Mouse (Mus musculus) left cerebral cortex, postnatal 4 days (tissue): ENCODE measurements around the gene Prss58. TPM values are rescaled to one million over a fixed set of nuclear protein-coding genes. Genes with fewer than 3 reads are reported as not detected.

ENCODE experiments used
- DNase-seq: peaks from one replicate; pipeline ENCODE4 v3.0.0-alpha.2; 2022
- intact Hi-C: fragments of 180-260 bp; cut with DNase I; formaldehyde crosslinking; loops from one replicate; pipeline ENCODE4 v1.15.1; 2025
- total RNA-seq, 2 experiments: library from RNA; stranded (reverse); gene quantifications; 2 replicates each; pipeline ENCODE4 v1.2.3; 2021

Prss58 gene
- total RNA-seq, result not detected

DNA sequence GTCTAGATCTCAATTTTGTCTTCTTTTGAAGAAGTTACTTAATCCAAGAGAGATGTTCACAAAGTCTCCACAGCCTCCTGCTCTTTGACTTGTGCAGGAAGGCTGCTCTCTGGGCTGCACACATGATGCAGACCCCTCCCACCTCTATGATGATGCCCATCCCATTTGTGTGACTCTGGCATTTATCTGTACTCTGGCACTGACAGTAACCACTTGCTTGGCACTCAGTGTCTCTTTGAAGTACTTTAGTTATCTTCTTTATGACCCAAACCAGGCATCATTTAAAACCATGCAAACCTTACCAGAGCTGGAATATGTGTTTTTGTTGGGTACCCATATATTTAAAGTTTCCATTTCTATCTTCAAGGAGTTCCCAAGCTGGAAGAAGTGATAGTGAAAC is at the start of gene Prss58:
Gene Prss58 (minus strand): TSS at position 101 of the 400 bp plus-strand sequence.
- intact Hi-C loops, result no loop called here
- DNase-seq, result no peak

DNA sequence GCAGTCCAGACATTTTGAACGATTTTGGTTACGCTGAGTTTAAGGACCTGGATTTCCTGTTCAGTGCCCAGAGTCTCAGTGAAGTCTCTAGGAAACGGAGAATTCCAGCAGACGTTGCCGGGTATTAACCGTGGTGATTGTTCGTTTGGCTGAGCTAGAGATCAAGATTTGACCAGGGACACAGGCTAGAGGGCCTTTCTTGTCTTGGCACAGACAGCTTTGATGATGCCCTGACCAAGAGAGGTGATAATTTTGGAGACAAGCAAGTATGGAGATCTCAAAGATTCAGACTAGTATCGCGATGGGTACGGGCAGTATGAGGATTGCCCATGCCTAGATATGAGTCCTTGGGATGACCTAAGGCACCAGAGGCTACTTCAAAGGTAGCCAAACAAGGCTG is 40.3 kb upstream of the Prss58 start, which contains the start of gene 1700074P13Rik:
Gene 1700074P13Rik (minus strand): TSS at position 101 of the 400 bp plus-strand sequence.
- intact Hi-C loops, result no loop called here
- DNase-seq, result no peak

DNA sequence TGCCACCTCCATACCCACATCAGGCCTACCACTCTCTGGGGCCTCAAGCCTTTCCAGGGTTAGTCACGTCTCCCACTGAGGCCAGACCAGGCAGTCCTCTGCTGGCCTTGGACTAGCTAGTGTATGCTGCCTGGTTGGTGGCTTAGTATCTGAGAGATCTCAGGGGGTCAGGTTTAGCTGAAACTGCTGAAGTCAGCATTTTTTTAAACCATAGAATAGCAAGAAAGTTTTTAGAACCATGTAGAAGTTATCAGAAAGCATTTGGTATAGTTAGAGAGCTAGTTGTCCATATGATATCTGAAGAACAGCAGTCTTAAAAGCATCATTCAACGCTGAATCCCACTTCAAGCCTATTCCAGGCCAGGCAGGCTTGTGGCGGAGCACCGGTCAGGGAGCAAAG is 19.8 kb upstream of the Prss58 start:
- intact Hi-C loops, result no loop called here
- DNase-seq, result no peak

DNA sequence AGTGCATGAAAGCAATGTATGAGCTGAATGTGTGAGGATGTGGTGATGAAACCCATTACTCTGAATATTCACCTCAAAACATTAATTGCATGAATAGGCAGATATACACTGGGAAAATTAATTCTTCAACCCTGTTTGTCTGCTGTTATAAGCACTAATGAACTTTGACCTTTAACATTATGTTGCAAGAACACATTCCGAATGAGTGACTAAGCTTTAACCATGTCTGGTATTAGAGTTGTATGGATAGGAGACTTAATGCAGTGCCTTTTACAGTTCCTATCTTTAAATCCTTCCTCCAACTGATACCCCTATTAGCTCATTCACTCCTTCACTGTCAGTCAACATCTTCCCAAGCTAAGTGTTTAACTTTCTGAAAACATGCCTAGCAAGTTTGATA is 5.5 kb downstream of the Prss58 start:
- intact Hi-C loops, result no loop called here
- no peak for DNase-seq

DNA sequence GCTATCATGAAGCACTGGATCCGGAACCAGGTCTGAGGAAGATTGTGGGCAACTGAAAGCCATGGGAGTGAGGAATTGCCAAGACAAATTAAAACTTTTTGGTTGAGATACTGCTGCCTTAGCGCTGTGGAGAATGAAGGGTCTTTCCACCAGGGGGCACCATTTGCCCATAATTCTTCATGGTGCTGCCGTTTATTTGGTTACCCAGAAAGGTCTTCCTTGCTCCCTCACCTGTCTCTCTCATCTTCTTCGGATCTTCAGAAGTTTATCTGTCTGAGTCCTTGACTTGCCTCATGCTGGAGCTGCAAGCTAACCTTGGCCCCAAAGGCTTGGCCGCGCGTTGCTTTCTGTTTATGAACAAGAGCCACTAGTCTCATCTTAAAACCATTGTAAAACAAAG is 6.6 kb downstream of the Prss58 start:
- DNase-seq, result peak; percentile 5
- intact Hi-C loops, result no loop called here

DNA sequence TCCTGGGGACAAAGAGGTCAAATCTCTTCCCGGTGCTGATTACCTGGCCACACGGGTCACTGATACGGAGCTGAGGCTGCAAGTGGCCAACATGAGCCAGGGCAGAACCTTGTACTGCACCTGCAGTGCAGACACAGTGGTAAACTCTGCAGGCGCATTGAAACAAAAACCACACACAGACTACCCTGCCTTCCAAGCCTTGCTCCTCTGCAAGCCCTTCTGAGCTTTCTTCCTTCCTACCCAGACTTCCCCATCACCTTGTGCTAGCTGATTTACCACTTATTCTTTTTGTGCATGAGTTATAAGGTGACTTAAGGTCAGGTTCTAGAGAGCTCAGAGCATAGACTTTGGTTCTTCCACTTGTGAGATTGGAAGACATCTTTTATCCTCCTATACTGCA is 8.4 kb downstream of the Prss58 start:
- intact Hi-C loops, result no loop called here
- no peak for DNase-seq

DNA sequence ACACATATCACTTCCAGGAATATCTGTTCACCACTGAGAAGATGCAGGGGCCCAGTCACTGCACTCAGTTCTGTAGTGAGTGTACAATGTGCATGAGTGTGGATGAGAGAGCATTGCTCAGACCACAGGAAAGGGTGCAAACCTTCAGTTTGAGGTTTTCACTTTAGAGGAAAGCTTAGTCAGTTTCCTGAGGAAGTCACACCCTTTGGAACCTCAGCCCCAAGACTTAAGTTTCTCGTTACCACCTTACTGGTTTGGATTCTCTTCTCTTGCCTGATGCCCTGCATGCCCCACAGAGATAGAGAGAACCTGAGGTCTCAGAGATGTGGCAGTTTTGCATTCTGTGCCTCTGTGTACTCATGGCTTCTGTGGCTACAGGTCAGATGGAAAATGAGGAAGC is 9.2 kb downstream of the Prss58 start:
- DNase-seq, result no peak
- intact Hi-C loops, result no loop called here

DNA sequence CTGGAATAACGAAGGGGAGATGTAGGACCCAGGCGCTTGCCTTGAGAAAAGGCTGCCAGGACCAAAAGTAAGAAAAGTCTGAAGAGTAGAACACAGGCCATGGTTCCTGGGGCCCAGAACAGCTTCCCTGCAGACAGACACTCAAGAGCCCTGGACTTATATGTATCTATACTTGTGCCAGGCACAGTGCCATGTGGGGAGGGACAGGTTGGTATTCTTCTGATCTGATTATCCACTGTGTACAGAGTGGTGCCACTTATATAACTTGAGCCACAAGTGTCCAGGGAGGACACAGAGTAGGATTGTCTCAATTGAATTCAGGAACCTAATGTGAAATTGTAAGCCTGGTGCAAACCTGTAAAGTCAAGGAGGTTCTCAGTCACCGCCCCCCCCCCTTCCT is 12.8 kb downstream of the Prss58 start, which contains the start of gene Moxd2:
Gene Moxd2 (minus strand): TSS at position 101 of the 400 bp plus-strand sequence.
- intact Hi-C loops, result no loop called here

DNA sequence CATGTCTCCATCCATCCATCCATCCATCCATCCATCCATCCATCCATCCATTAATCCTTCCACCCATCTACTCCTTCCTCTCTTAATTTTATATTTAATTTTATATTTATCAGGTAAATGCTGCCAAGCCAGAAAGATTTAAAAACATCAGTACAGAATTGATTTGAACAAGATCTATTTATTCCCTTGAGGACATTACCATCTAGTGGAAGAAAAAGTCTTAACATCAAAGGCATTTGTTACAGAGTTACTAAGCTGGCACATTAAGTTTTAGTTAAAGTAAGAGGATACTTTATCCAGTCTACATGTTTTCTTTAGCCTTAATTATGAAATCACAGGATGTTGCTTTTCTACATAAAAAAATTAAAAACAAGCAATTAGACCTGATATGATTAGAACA is 54.9 kb downstream of the Prss58 start:
- intact Hi-C loops, result loop anchor here (10.0 kb wide), 1 partner anchor 230 kb away; the partner anchor contains the start of gene Tas2r138
- DNase-seq, result no peak

More for the DNA sequence above, 12.8 kb downstream of the Prss58 start, which contains the start of gene Moxd2:
- DNase-seq, result no peak

Other genes with a start within 250 kb of the Prss58 start
- not detected for gene Moxd2, start 12.9 kb downstream of the Prss58 start, total RNA-seq
- not detected for gene 1700074P13Rik, start 40.2 kb upstream of the Prss58 start, total RNA-seq
- gene Gm4744, start 51.5 kb upstream of the Prss58 start, total RNA-seq, result not detected
- gene 1810009J06Rik, start 64.4 kb upstream of the Prss58 start, total RNA-seq, result not detected
- not detected for gene Gm2663, start 99.1 kb upstream of the Prss58 start, total RNA-seq
- not detected for gene 2210010C04Rik, start 135.1 kb upstream of the Prss58 start, total RNA-seq